Mouse (Mus musculus): ENCODE data around the gene Nat8f4.
A peak's percentile ranks its signal among the peaks of the same experiment; 100 is the strongest.
"Not testable (repeated sequence)": the region's sequence is repeated elsewhere in the genome, so short reads cannot be mapped to it uniquely, and the experiment has no call there.

Gene Nat8f4

DNA sequence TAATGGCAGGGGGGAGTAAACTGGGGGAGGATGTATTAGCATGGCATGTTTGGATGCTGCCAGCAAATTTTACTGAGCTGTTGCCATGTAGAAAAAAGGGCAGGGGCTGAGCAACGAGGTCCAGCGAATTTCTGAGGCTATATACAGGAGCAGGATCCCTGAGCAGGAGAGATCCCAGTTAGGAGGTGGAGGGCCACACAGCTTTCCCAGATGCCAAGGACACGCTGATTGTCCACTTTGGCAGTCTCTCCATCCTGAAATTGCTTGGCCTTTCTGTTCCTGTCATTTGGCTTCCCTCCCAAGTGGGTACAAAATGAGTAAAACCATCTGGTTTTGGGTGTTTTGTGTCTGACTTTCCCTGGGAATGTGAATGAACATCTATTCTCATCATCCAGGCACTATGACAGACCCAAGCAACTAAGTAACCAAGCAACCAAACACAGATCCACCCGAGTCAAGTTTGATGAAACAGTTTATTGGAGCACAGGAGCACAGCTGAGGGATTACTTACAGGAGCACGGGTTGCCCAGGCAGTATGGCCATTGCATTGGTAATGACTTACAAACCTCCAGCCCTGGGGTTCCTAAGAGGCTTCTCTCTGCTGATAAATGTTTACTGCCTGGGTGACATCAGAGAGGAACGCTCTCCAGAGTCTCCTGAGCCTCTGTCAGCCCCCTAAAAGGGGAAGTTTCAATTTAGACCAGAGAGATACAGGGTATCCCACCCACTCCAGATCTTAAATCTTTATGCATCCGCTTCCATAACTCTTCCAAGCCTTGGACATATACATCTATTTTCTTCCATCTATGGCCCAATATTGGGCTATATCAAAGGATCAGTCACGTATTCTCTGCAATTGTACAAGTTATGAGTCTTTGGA lies 5.8 kb downstream of the Nat8f4 start:
- not testable (repeated sequence) for DNase-seq (ENCODE audit: low spot score in 2 of 2)

DNA sequence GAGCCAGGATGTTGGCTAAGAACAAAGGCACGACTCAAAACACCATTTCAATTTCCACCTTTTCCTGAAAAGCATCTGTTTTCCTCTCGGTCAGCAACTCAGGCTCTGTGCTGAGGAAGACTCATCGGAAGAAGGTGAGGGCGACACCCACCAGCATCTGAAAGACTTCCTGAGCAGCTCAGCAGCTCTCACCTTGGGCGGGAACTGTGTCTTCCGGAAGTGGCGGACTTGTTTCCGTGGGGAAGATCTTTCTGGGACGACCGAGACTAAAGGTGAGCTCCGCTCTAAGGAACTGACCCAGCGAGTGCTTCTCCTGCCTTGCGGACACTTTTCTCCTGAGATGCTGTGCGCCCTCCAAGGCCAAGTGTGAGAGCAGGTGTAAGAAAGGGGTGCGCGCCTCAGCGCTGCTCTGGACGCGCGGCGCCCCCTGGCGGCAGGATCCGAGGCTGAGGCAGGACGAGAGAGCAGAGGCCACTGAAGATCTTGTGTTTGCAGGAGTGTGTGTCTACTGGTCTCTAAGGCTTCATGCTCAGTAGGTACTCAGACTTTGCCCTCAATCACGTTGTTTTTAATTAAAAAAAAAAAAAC lies 9.5 kb downstream of the Nat8f4 start:
- DNase-seq (ENCODE audit: low spot score in 2 of 2) = not testable (repeated sequence)

- DNase-seq (ENCODE audit: low spot score in 2 of 2) = no peak
These were observed 15.7 kb downstream of the Nat8f4 start for GRCm38 (mm10) chr6:85888961-85889360.

GRCm38 (mm10) chr6:85884311-85884710 lies 20.4 kb downstream of the Nat8f4 start:
- no peak for DNase-seq (ENCODE audit: low spot score in 2 of 2)

- not testable (repeated sequence) for DNase-seq (ENCODE audit: low spot score in 2 of 2)
These were observed 21.4 kb downstream of the Nat8f4 start for GRCm38 (mm10) chr6:85883246-85883645.

DNA sequence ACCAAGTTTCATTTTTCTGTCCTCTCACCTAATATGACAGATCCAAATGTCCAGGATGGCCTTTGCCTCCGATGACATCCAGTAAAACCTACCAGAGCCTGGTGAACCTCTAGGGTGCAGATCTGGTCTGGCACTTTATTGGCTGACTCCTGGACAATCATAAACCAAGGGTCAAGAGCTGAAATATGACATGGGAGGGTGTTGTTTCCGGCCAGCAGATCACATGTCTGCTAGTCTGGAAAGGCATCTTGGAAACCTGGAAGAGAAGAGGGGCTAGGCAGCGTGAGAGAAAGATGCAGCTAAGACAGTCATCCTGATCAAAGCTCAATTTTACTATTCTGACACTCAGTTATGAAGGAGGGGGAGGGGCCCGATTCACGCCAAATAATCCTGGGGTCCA lies 35.7 kb downstream of the Nat8f4 start, which contains the start of gene Nat8f2:
Nat8f2 (minus strand) TSS at position 153 of the 400 bp plus-strand sequence.
- DNase-seq (ENCODE audit: low spot score in 2 of 2) = not testable (repeated sequence)

DNA sequence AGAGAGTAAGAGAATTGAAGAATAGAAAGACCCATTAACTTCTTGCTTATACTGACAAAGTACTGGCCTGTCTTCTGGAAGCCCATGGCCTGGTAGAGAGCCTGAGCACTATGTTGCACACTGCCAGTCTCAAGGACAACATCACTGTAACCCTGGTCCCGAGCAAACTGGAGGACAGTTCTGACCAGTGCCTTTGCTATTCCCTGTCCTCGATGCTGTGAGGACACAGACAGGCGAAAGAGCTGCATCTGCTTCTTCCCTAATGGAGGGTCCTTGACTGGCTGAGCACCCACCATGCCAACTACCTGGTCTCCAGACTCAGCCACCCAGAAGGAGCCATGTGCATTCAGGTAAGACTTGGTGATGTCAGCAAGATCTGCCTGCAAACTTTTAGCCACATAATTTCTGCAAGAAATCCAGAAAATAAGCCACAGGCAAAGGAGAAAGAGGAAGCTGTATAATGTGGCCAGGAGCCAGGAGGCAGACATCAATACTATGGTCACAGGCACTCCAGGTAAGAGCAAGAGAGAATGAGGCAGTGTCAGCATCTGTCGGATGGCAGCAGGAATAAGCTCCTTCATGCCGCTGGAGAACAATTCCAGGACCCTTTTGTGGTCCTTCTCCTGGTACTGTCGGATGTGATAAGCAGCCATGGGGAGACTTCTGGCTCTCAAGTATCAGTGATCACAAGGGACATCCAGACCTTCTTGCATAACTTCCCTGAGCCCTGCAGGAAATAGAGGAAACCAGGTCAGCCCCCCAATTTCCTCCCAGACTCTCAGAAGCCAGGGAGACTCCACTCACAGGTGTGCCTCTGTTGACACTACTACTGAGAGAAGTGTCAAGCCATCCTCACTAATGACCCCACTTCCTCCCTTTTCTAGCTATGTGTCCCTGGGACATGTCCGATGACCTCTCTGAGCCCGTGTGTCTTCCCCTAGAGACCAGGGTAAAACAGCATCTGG lies 36.7 kb downstream of the Nat8f4 start:
- no peak for DNase-seq (ENCODE audit: low spot score in 2 of 2)

GRCm38 (mm10) chr6:85866995-85867394 lies 37.7 kb downstream of the Nat8f4 start:
- DNase-seq (ENCODE audit: low spot score in 2 of 2) = not testable (repeated sequence)

DNA sequence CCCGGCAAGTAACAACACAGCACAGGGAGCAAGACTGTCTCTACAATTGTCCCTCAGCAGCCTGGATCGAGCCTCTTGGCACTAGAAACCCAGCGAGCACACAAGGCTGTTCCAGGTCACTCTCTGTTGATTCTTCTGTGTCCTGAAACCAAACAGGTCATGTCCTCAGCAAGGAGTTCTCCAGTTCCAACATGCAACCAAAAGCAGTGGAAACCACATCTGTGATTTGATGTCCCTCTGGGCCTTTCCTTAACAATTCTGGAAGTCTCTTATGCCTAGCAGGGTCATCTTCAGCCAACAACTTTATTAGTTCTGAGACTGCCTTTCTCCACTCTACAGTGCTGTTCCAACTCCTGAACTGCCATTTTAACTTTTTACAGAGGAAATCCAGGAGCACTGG lies 38.5 kb downstream of the Nat8f4 start:
- not testable (repeated sequence) for DNase-seq (ENCODE audit: low spot score in 2 of 2)

DNA sequence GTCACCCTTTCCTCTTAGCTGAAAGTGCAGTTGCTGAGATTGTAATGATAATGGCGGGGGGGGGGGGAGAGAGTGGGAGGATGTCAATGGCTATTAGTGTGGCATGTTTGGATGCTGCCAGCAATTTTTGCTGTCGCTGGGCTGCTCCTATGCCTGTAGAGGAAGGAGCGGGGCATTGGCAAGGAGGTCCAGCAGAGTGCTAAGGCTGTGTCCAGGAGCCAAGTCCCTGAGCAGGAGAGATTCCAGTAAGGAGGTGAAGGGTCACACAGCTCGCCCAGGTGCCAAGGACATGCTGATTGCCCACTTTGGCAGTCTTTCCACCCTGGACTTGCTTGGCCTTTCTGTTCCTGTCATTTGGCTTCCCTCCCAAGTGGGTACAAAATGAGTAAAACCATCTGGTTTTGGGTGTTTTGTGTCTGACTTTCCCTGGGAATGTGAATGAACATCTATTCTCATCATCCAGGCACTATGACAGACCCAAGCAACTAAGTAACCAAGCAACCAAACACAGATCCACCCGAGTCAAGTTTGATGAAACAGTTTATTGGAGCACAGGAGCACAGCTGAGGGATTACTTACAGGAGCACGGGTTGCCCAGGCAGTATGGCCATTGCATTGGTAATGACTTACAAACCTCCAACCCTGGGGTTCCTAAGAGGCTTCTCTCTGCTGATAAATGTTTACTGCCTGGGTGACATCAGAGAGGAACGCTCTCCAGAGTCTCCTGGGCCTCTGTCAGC lies 39.6 kb downstream of the Nat8f4 start:
- not testable (repeated sequence) for DNase-seq (ENCODE audit: low spot score in 2 of 2)

- DNase-seq (ENCODE audit: low spot score in 2 of 2) = no peak
These were observed 40.8 kb downstream of the Nat8f4 start for GRCm38 (mm10) chr6:85863840-85864239.

GRCm38 (mm10) chr6:85863136-85863535 lies 41.5 kb downstream of the Nat8f4 start:
- no peak for DNase-seq (ENCODE audit: low spot score in 2 of 2)

- no peak for DNase-seq (ENCODE audit: low spot score in 2 of 2)
These were observed 42.1 kb downstream of the Nat8f4 start for GRCm38 (mm10) chr6:85862565-85862964.

GRCm38 (mm10) chr6:85861247-85861646 lies 43.4 kb downstream of the Nat8f4 start:
- no peak for DNase-seq (ENCODE audit: low spot score in 2 of 2)

GRCm38 (mm10) chr6:85856194-85856678 lies 48.4 kb downstream of the Nat8f4 start:
- DNase-seq (ENCODE audit: low spot score in 2 of 2) = peak in 1 of 2 experiments; percentile 21

DNA sequence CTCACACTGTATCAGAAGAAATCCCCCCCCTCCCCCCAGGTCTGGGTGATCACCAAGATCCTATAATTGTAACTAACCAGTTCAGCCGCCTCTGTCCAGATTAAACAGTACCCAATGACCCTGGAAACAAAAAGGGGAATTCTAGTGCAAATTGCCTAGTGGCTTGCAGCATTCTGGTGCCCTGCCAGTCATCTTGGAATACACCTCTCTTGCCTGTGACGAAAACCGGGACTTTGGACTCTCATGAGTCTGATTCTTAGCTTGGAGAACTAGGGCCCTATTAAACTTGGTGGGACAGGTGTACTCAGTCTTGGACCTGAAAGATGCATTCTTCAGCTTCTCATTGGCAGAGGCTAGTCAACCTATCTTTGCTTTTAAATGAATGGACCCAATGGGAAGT lies 51.2 kb downstream of the Nat8f4 start:
- DNase-seq (ENCODE audit: low spot score in 2 of 2) = no peak

DNA sequence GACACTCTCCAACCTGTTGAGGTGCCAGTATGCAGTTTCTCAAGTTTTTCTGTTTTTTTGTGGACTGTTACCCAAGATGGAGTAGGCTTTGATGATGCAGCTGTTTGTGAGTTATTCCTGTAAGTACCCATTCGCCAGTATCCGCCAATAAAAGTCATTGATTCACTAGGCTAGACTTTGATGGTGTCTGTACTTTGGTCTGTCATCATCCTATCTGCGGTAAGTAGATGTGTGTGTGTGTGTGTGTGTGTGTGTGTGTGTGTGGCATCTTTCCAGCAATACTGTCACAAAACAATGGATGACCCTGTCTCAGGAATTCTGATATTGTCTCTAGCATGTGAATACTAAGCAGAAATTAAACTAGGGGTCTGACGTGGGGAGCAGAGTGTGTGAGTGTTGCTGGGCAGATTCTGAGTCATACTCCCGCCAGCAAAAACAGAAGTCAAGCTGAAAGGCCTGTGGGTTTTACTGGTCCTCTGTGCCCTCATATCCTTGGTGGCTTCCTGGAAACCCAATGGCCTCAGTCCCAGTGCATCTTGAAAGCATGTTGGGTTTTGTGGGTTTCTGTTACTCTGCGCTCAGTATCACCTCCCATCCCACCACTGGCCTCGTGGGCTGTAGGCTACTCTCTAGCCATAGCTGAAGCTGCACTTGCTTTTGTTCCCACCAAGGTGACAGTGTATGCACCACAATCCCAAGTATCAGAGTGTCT lies 53.5 kb downstream of the Nat8f4 start:
- DNase-seq (ENCODE audit: low spot score in 2 of 2) = no peak

DNA sequence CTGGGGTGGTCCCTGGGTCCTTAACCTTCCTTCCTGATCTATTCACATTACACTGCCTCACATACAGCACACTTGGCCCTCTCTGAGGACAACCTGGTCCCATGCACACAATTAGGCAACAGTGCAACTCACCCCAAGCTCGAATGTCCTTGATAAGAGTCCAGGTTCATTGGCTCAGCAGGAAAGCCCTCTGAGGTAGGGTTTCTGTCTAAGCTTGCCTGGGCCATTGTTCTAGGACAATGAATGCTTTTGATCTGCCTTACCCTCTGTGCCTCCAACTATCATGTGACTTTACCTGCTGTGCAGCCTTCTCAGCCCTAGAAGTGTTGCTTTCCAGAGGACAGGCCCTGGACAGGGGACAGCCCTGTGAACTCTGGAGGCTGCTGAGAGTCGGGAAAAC lies 55.4 kb downstream of the Nat8f4 start:
- DNase-seq (ENCODE audit: low spot score in 2 of 2) = no peak

All from urinary bladder, adult 18-20 months (tissue).